Mouse (Mus musculus): ENCODE measurements at regions not wholly inside any gene's neighbourhood (a gene's known extent, or its start where the extent isn't known, plus 50 kb on each side); places are given as distances from the start of the nearest gene placed in this dataset.

- no peak for TF ChIP-seq CTCF (IDR thresholded peaks at IDR 0.05; ENCODE audit: low read depth)
- no peak for TF ChIP-seq EP300 (IDR thresholded peaks at IDR 0.05; ENCODE audit: low read depth)
- DNase-seq (ENCODE audit: low spot score) = no peak
- H3K27me3 ChIP-seq (ENCODE audit: control insufficient read depth, insufficient read depth, low read length) = peaks cover 73% of the 10 kb centered on the region
- peaks cover 5% of the 10 kb centered on the region; the same call in 1 of the 2 replicates for H3K4me1 ChIP-seq (ENCODE audit: control insufficient read depth, insufficient read depth)
- no peak overlapping the region for H3K4me2 ChIP-seq (ENCODE audit: low read depth, low read length)
- no peak overlapping the region for H3K4me3 ChIP-seq (ENCODE audit: low read depth, low read length)
- 71% methylated on average over 14 of the region's 14 CpGs for WGBS
- no peaks in the 10 kb centered on the region for H3K9me3 ChIP-seq (replicated peaks; ENCODE audit: control insufficient read depth, low read length)
- no peak overlapping the region for H3K9ac ChIP-seq (replicated peaks; ENCODE audit: low read depth, low read length)
- no peak for ATAC-seq (ENCODE audit: insufficient read depth, low read depth)
- H3K27ac ChIP-seq (ENCODE audit: low read depth) = no peak overlapping the region
- H3K36me3 ChIP-seq (replicated peaks; ENCODE audit: control insufficient read depth, insufficient read depth, low read length) = no peaks in the 10 kb centered on the region
These were observed 140.1 kb upstream of the Smim15 start for GRCm38 (mm10) chr13:107904051-107904740.

- Histone ChIP-seq H3K27ac (ENCODE audit: low read depth) (0 out of 2 replicates have a peak overlapping the region, but pooled peaks have one; percentile 3), H3K36me3 (replicated peaks; ENCODE audit: control insufficient read depth, insufficient read depth, low read length) (no peaks in the 10 kb centered on the region), H3K4me3 (ENCODE audit: low read depth, low read length) (no peak overlapping the region), H3K9ac (replicated peaks; ENCODE audit: low read depth, low read length) (no peak overlapping the region), H3K4me2 (ENCODE audit: low read depth, low read length) (no peak overlapping the region), H3K4me1 (ENCODE audit: control insufficient read depth, insufficient read depth) (peaks cover 5% of the 10 kb centered on the region; the same call in 1 of the 2 replicates), H3K27me3 (ENCODE audit: control insufficient read depth, insufficient read depth, low read length) (peaks cover 74% of the 10 kb centered on the region), H3K9me3 (replicated peaks; ENCODE audit: control insufficient read depth, low read length) (no peaks in the 10 kb centered on the region)
- DNase-seq (ENCODE audit: low spot score) = peak; percentile 55
- TF ChIP-seq EP300 (IDR thresholded peaks at IDR 0.05; ENCODE audit: low read depth) (no peak), CTCF (IDR thresholded peaks at IDR 0.05; ENCODE audit: low read depth) (no peak)
- WGBS = 23% methylated on average over 9 of the region's 9 CpGs
- peak; percentile 83 for ATAC-seq (ENCODE audit: insufficient read depth, low read depth)
These were observed 140.9 kb upstream of the Smim15 start for GRCm38 (mm10) chr13:107903150-107903959.

- no peak overlapping the region for H3K4me3 ChIP-seq (ENCODE audit: low read depth, low read length)
- DNase-seq (ENCODE audit: low spot score) (no peak), ATAC-seq (ENCODE audit: insufficient read depth, low read depth) (no peak)
- 55% methylated on average over 5 of the region's 5 CpGs for WGBS
- no peak overlapping the region for H3K4me2 ChIP-seq (ENCODE audit: low read depth, low read length)
- no peaks in the 10 kb centered on the region for H3K36me3 ChIP-seq (replicated peaks; ENCODE audit: control insufficient read depth, insufficient read depth, low read length)
- peaks cover 75% of the 10 kb centered on the region for H3K27me3 ChIP-seq (ENCODE audit: control insufficient read depth, insufficient read depth, low read length)
- H3K27ac ChIP-seq (ENCODE audit: low read depth) = 0 out of 2 replicates have a peak overlapping the region, but pooled peaks have one; percentile 3
- no peak overlapping the region for H3K9ac ChIP-seq (replicated peaks; ENCODE audit: low read depth, low read length)
- H3K4me1 ChIP-seq (ENCODE audit: control insufficient read depth, insufficient read depth) = peaks cover 5% of the 10 kb centered on the region; the same call in 1 of the 2 replicates
- H3K9me3 ChIP-seq (replicated peaks; ENCODE audit: control insufficient read depth, low read length) = no peaks in the 10 kb centered on the region
- no peak for TF ChIP-seq CTCF (IDR thresholded peaks at IDR 0.05; ENCODE audit: low read depth)
- TF ChIP-seq EP300 (IDR thresholded peaks at IDR 0.05; ENCODE audit: low read depth) = no peak
These were observed 141.5 kb upstream of the Smim15 start for GRCm38 (mm10) chr13:107902800-107903149.

GRCm38 (mm10) chr13:107899600-107900229, 144.5 kb upstream of the Smim15 start:
- Histone ChIP-seq H3K27ac (ENCODE audit: low read depth) (no peak overlapping the region), H3K4me1 (ENCODE audit: control insufficient read depth, insufficient read depth) (peaks cover 5% of the 10 kb centered on the region; the same call in 1 of the 2 replicates), H3K9ac (replicated peaks; ENCODE audit: low read depth, low read length) (no peak overlapping the region), H3K4me3 (ENCODE audit: low read depth, low read length) (no peak overlapping the region), H3K4me2 (ENCODE audit: low read depth, low read length) (no peak overlapping the region), H3K27me3 (ENCODE audit: control insufficient read depth, insufficient read depth, low read length) (peaks cover 72% of the 10 kb centered on the region), H3K36me3 (replicated peaks; ENCODE audit: control insufficient read depth, insufficient read depth, low read length) (no peaks in the 10 kb centered on the region), H3K9me3 (replicated peaks; ENCODE audit: control insufficient read depth, low read length) (no peaks in the 10 kb centered on the region)
- no peak for DNase-seq (ENCODE audit: low spot score)
- ATAC-seq (ENCODE audit: insufficient read depth, low read depth) = peak; percentile 12; the same call in 1 of the 2 replicates
- TF ChIP-seq CTCF (IDR thresholded peaks at IDR 0.05; ENCODE audit: low read depth) (no peak), EP300 (IDR thresholded peaks at IDR 0.05; ENCODE audit: low read depth) (no peak)
- WGBS = 54% methylated on average over 8 of the region's 8 CpGs

GRCm38 (mm10) chr13:107897646-107898045, 146.6 kb upstream of the Smim15 start:
- DNase-seq (ENCODE audit: low spot score) = no peak
- Histone ChIP-seq H3K36me3 (replicated peaks; ENCODE audit: control insufficient read depth, insufficient read depth, low read length) (no peaks in the 10 kb centered on the region), H3K4me3 (ENCODE audit: low read depth, low read length) (no peak overlapping the region), H3K27ac (ENCODE audit: low read depth) (no peak overlapping the region), H3K4me2 (ENCODE audit: low read depth, low read length) (no peak overlapping the region), H3K9me3 (replicated peaks; ENCODE audit: control insufficient read depth, low read length) (no peaks in the 10 kb centered on the region), H3K9ac (replicated peaks; ENCODE audit: low read depth, low read length) (no peak overlapping the region), H3K4me1 (ENCODE audit: control insufficient read depth, insufficient read depth) (no peaks in the 10 kb centered on the region), H3K27me3 (ENCODE audit: control insufficient read depth, insufficient read depth, low read length) (peaks cover 80% of the 10 kb centered on the region)
- ATAC-seq (ENCODE audit: insufficient read depth, low read depth) = no peak
- no peak for TF ChIP-seq EP300 (IDR thresholded peaks at IDR 0.05; ENCODE audit: low read depth)
- no peak for TF ChIP-seq CTCF (IDR thresholded peaks at IDR 0.05; ENCODE audit: low read depth)
- WGBS = 77% methylated on average over 1 of the region's 1 CpGs
